Comparison of ENCODE assay signal across 8 mouse cellular contexts in genomic region chr9:13749675-13749998, GRCm38 (mm10). TPM values are rescaled to one million over a fixed set of nuclear protein-coding genes. Genes with fewer than 3 reads are reported as not detected.
A peak's percentile ranks its signal among the peaks of the same experiment; 100 is the strongest.
DNase-seq lines count a peak whose midpoint lies in the region; ATAC-seq and TF ChIP-seq lines count a peak whose summit lies in the region.

No protein-coding gene starts in this region.

- no peak for TF ChIP-seq CTCF in kidney, adult 2 months (conservative IDR thresholded peaks at IDR 0.05; ENCODE audit: insufficient read depth, insufficient read length, low read depth, low read length)

- TF ChIP-seq POLR2A in kidney, adult 2 months (IDR thresholded peaks at IDR 0.05; ENCODE audit: low read depth, low read length): no peak

- no peaks in the 10 kb centered on the region for H3K36me3 ChIP-seq in kidney, adult 2 months (ENCODE audit: control insufficient read depth, insufficient read depth, low read length)
- H3K36me3 ChIP-seq in hindbrain, embryonic 15.5 days: no peaks in the 10 kb centered on the region
- H3K36me3 ChIP-seq in midbrain, embryonic 15.5 days (replicated peaks): no peaks in the 10 kb centered on the region

- no peaks in the 10 kb centered on the region for H3K9me3 ChIP-seq in hindbrain, embryonic 15.5 days
- H3K9me3 ChIP-seq in midbrain, embryonic 15.5 days: no peaks in the 10 kb centered on the region

- no peaks in the 10 kb centered on the region for H3K27me3 ChIP-seq in kidney, adult 2 months (replicated peaks; ENCODE audit: control insufficient read depth, insufficient read depth, low read length)
- H3K27me3 ChIP-seq in hindbrain, embryonic 15.5 days: no peaks in the 10 kb centered on the region
- H3K27me3 ChIP-seq in midbrain, embryonic 15.5 days (replicated peaks): no peaks in the 10 kb centered on the region

- no peaks in the 10 kb centered on the region for H3K4me1 ChIP-seq in kidney, adult 2 months (ENCODE audit: control insufficient read depth, insufficient read depth, low read length)
- H3K4me1 ChIP-seq in hindbrain, embryonic 15.5 days (replicated peaks): peaks cover 17% of the 10 kb centered on the region
- peaks cover 17% of the 10 kb centered on the region for H3K4me1 ChIP-seq in midbrain, embryonic 15.5 days

- H3K9ac ChIP-seq in hindbrain, embryonic 15.5 days: peak overlapping the region; percentile 97
- H3K9ac ChIP-seq in midbrain, embryonic 15.5 days: peak overlapping the region; percentile 90

- WGBS in kidney, adult 2 months: 3% methylated on average over 7 of the region's 7 CpGs
- WGBS in hindbrain, embryonic 15.5 days: 2% methylated on average over 7 of the region's 7 CpGs
- WGBS in midbrain, embryonic 15.5 days: 3% methylated on average over 7 of the region's 7 CpGs

- ATAC-seq in hindbrain, embryonic 15.5 days (ENCODE audit: low FRiP score, low read depth): no peak
- 0 out of 2 replicates have a peak, but pooled peaks have one; percentile 0 for ATAC-seq in midbrain, embryonic 15.5 days (replicated peaks)

- peak overlapping the region; percentile 94 for H3K27ac ChIP-seq in kidney, adult 2 months (ENCODE audit: insufficient read depth, low read depth, low read length)
- H3K27ac ChIP-seq in hindbrain, embryonic 15.5 days (replicated peaks): peak overlapping the region; percentile 91
- peak overlapping the region; percentile 85 for H3K27ac ChIP-seq in midbrain, embryonic 15.5 days

- peak overlapping the region; percentile 69 for H3K4me2 ChIP-seq in hindbrain, embryonic 15.5 days
- H3K4me2 ChIP-seq in midbrain, embryonic 15.5 days: peak overlapping the region; percentile 63

- no peak for DNase-seq in kidney, adult 2 months
- no peak for DNase-seq in kidney, adult 8-10 months
- peak; percentile 52 for DNase-seq in ZHBTc4 (ENCODE audit: low read depth, low spot score)
- DNase-seq in cerebellum, adult 9-10 months: no peak
- no peak for DNase-seq in right cerebral cortex, postnatal 36 days (ENCODE audit: low spot score in 2 of 2)
- no peak for DNase-seq in embryo, embryonic 10.5 days (ENCODE audit: low spot score)

- H3K4me3 ChIP-seq in kidney, adult 2 months (ENCODE audit: insufficient read depth, low read depth, low read length): peak overlapping the region; percentile 98
- peak overlapping the region; percentile 97 for H3K4me3 ChIP-seq in hindbrain, embryonic 15.5 days
- peak overlapping the region; percentile 65 for H3K4me3 ChIP-seq in midbrain, embryonic 15.5 days

RNA-seq across cellular contexts. Expression of gene Mtmr2, which starts 1.4 kb away (rescaled TPM):
- 25.2 and 32.2 TPM in 2 replicates for polyA plus RNA-seq in kidney, adult 2 months (2012; rRNA removed)
- 50.6 and 50.9 TPM in 2 replicates for polyA plus RNA-seq in hindbrain, embryonic 15.5 days (2015; fragmentation: Nextera tagmentation; extraction: Ambion mirVana)
- polyA plus RNA-seq in midbrain, embryonic 15.5 days (2015; fragmentation: Nextera tagmentation; extraction: Ambion mirVana): 53.2 and 54.6 TPM in 2 replicates
